Mouse (Mus musculus): ENCODE results near the gene Zfp560. TPM values are rescaled to one million over a fixed set of nuclear protein-coding genes. Genes with fewer than 3 reads are reported as not detected.

Zfp560 gene
- 39.0 and 39.1 TPM in 2 replicates for polyA plus RNA-seq (2015; fragmentation: Nextera tagmentation; extraction: Ambion mirVana)

DNA sequence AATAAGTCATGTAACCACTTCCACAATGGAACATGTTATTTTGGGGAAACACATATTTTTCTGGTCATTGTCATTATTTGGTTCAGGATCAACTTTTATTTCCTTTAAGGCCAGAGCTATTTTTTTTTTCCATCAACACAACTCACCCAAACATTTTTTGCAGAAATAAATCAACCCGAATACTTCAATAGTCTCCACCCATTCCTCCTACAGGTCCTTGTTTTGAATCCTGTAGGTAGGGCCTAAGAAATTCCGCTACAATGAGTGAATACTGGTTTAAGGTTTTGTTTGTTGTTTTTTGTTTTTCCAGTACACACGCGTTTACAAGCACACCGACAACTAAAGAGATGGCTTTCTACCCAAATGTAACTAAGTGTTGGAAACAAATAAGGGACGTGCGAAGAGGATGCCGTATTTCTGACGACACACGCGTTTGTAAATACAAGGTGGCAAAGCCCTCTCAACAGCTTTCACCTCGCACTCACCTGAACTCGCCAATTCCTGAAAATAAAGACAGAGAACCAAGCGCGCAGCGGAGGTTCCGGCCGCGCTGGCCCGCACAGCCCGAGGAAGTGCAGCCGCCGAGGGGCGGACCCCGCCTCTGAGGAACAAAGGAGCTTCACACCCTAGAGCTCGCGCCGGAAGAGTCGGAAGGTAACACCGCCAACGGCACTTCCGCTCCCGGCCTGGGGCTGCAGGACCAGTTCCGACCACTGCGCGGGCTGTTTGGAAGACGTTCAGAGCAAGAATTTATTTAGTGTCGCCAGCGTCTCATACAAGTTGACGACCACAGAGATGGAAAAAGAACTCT lies at the start of gene Zfp560:
Zfp560 (minus strand) TSS at position 646 of the 811 bp plus-strand sequence.
- Histone ChIP-seq H3K9ac (ENCODE audit: low read length) (peak within 1 kb of the TSS; percentile 76), H3K9me3 (ENCODE audit: control insufficient read depth, low read length) (no peaks in the 10 kb centered on the region), H3K4me2 (replicated peaks; ENCODE audit: low read depth) (peak within 1 kb of the TSS; percentile 87), H3K36me3 (ENCODE audit: control insufficient read depth, insufficient read depth, low read length) (no peaks in the 10 kb centered on the region), H3K27ac (replicated peaks) (peak within 1 kb of the TSS; percentile 74), H3K27me3 (ENCODE audit: control insufficient read depth, insufficient read depth, low read length) (no peaks in the 10 kb centered on the region), H3K4me1 (replicated peaks; ENCODE audit: control insufficient read depth, insufficient read depth) (no peaks in the 10 kb centered on the region), H3K4me3 (ENCODE audit: low read depth, low read length) (peak within 1 kb of the TSS; percentile 69)
- TF ChIP-seq CTCF (IDR thresholded peaks at IDR 0.05; ENCODE audit: low read depth) (peak; percentile 75), EP300 (optimal IDR thresholded peaks at IDR 0.05) (no peak)
- WGBS: 2% methylated on average over 40 of the region's 40 CpGs
- ATAC-seq (ENCODE audit: low FRiP score, low TSS enrichment) (peak; percentile 100), DNase-seq (ENCODE audit: low spot score) (peak; percentile 95)

DNA sequence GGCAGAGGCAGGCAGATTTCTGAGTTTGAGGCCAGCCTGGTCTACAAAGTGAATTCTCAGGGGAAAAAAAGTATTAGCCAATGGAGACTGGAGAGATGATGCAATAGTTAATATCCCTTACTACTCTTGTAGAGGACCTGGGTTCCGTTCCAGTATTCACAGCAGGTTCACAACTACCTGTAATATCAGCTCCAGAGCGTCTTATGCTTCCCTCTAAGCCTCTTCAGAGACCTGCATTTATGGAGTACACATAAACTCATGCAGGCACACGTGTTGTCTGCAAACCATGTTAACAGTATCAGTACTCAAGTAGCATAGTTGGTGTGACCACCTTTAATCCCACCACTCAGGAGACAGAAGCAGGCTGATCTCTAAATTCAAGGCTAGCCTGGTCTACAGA lies 45.0 kb upstream of the Zfp560 start:
- TF ChIP-seq CTCF (IDR thresholded peaks at IDR 0.05; ENCODE audit: low read depth): no peak
- no peak for TF ChIP-seq EP300 (optimal IDR thresholded peaks at IDR 0.05)
- H3K4me3 ChIP-seq (ENCODE audit: low read depth, low read length): no peak overlapping the region
- no peak overlapping the region for H3K27ac ChIP-seq (replicated peaks)
- 83% methylated on average over 3 of the region's 3 CpGs for WGBS
- H3K36me3 ChIP-seq (ENCODE audit: control insufficient read depth, insufficient read depth, low read length): no peaks in the 10 kb centered on the region
- no peak overlapping the region for H3K4me2 ChIP-seq (replicated peaks; ENCODE audit: low read depth)
- no peak overlapping the region for H3K9ac ChIP-seq (ENCODE audit: low read length)
- no peak for ATAC-seq (ENCODE audit: low FRiP score, low TSS enrichment)
- no peaks in the 10 kb centered on the region for H3K4me1 ChIP-seq (replicated peaks; ENCODE audit: control insufficient read depth, insufficient read depth)
- H3K9me3 ChIP-seq (ENCODE audit: control insufficient read depth, low read length): no peaks in the 10 kb centered on the region
- no peaks in the 10 kb centered on the region for H3K27me3 ChIP-seq (ENCODE audit: control insufficient read depth, insufficient read depth, low read length)
- DNase-seq (ENCODE audit: low spot score): no peak

DNA sequence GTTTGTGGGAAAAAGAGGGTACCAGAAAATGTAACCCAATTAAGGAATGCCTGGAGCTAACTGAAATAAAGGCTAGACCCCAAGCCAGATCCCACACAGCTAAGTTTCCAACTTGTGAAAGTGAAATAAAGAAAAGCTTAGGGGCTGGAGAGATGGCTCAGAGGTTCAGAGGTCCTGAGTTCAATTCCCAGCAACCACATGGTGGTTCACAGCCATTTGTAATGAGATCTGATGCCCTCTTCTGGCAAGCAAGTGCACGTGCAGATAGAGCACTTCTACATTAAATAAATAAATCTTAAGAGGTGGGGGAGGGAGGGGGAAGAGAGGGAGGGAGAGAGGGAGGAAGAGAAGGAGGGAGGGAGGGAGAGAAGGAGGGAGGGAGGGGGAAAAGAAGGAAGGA lies 26.5 kb upstream of the Zfp560 start:
- H3K4me1 ChIP-seq (replicated peaks; ENCODE audit: control insufficient read depth, insufficient read depth): no peaks in the 10 kb centered on the region
- H3K4me3 ChIP-seq (ENCODE audit: low read depth, low read length): no peak overlapping the region
- TF ChIP-seq CTCF (IDR thresholded peaks at IDR 0.05; ENCODE audit: low read depth): no peak
- TF ChIP-seq EP300 (optimal IDR thresholded peaks at IDR 0.05): no peak
- H3K9ac ChIP-seq (ENCODE audit: low read length): no peak overlapping the region
- no peak overlapping the region for H3K27ac ChIP-seq (replicated peaks)
- H3K27me3 ChIP-seq (ENCODE audit: control insufficient read depth, insufficient read depth, low read length): no peaks in the 10 kb centered on the region
- WGBS: 17% methylated on average over 1 of the region's 1 CpGs
- ATAC-seq (ENCODE audit: low FRiP score, low TSS enrichment) (no peak), DNase-seq (ENCODE audit: low spot score) (no peak)
- no peak overlapping the region for H3K4me2 ChIP-seq (replicated peaks; ENCODE audit: low read depth)
- no peaks in the 10 kb centered on the region for H3K9me3 ChIP-seq (ENCODE audit: control insufficient read depth, low read length)
- no peaks in the 10 kb centered on the region for H3K36me3 ChIP-seq (ENCODE audit: control insufficient read depth, insufficient read depth, low read length)

DNA sequence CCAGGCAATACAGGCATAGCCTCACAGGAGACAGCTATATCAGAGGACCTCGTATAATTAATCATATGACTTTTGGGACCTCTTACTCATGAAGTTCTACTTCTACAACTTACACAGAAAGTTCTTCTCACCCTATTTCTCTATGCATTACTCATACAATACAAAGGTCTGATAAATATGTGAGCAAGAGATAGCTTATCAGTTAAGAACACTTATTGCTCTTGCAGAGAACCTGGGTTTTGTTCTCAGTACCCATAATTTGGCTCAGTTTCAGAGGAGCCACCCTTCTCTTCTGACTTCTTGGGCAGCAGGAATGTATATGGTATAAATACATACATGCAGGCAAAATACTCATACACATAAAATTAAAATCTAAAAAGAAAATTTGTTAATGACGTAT lies 24.3 kb upstream of the Zfp560 start:
- TF ChIP-seq CTCF (IDR thresholded peaks at IDR 0.05; ENCODE audit: low read depth) (no peak), EP300 (optimal IDR thresholded peaks at IDR 0.05) (no peak)
- ATAC-seq (ENCODE audit: low FRiP score, low TSS enrichment): no peak
- WGBS: 73% methylated on average over 2 of the region's 2 CpGs

GRCm38 (mm10) chr9:20385343-20385703 lies 346 bp upstream of the Zfp560 start:
- WGBS: 13% methylated on average over 16 of the region's 16 CpGs
- Histone ChIP-seq H3K27me3 (ENCODE audit: control insufficient read depth, insufficient read depth, low read length) (no peaks in the 10 kb centered on the region), H3K4me3 (ENCODE audit: low read depth, low read length) (peak overlapping the region; percentile 69), H3K4me1 (replicated peaks; ENCODE audit: control insufficient read depth, insufficient read depth) (no peaks in the 10 kb centered on the region), H3K27ac (replicated peaks) (peak overlapping the region; percentile 74), H3K9ac (ENCODE audit: low read length) (peak overlapping the region; percentile 73), H3K4me2 (replicated peaks; ENCODE audit: low read depth) (peak overlapping the region; percentile 87), H3K9me3 (ENCODE audit: control insufficient read depth, low read length) (no peaks in the 10 kb centered on the region), H3K36me3 (ENCODE audit: control insufficient read depth, insufficient read depth, low read length) (no peaks in the 10 kb centered on the region)
- ATAC-seq (ENCODE audit: low FRiP score, low TSS enrichment) (peak; percentile 67), DNase-seq (ENCODE audit: low spot score) (no peak)
- no peak for TF ChIP-seq CTCF (IDR thresholded peaks at IDR 0.05; ENCODE audit: low read depth)
- TF ChIP-seq EP300 (optimal IDR thresholded peaks at IDR 0.05): no peak

More for the DNA sequence above, 24.3 kb upstream of the Zfp560 start:
- Histone ChIP-seq H3K4me2 (replicated peaks; ENCODE audit: low read depth) (no peak overlapping the region), H3K9ac (ENCODE audit: low read length) (no peak overlapping the region), H3K4me1 (replicated peaks; ENCODE audit: control insufficient read depth, insufficient read depth) (no peaks in the 10 kb centered on the region), H3K9me3 (ENCODE audit: control insufficient read depth, low read length) (no peaks in the 10 kb centered on the region), H3K4me3 (ENCODE audit: low read depth, low read length) (no peak overlapping the region), H3K27me3 (ENCODE audit: control insufficient read depth, insufficient read depth, low read length) (no peaks in the 10 kb centered on the region), H3K27ac (replicated peaks) (no peak overlapping the region), H3K36me3 (ENCODE audit: control insufficient read depth, insufficient read depth, low read length) (no peaks in the 10 kb centered on the region)
- no peak for DNase-seq (ENCODE audit: low spot score)

DNA sequence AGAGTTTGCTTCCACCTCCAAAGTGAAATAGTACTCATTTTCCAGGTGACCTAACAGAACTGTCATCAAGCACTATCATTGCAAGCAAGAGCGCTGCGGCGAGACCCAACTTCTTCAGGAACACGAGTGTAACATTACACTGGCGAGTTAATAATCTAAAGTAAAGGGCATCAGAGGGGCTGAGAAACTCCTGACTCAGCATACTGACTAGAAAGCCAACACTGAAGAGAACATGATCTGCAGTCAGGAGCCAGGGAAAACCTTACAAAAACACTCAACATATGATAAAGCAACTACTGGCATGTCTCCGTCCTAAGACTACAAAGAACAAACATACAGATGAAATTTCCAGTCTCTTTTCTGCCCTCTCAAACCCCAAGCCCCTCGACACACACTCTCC lies 1.3 kb downstream of the Zfp560 start:
- Histone ChIP-seq H3K27me3 (ENCODE audit: control insufficient read depth, insufficient read depth, low read length) (no peaks in the 10 kb centered on the region), H3K9ac (ENCODE audit: low read length) (no peak overlapping the region), H3K27ac (replicated peaks) (no peak overlapping the region), H3K4me3 (ENCODE audit: low read depth, low read length) (no peak overlapping the region), H3K36me3 (ENCODE audit: control insufficient read depth, insufficient read depth, low read length) (no peaks in the 10 kb centered on the region), H3K4me1 (replicated peaks; ENCODE audit: control insufficient read depth, insufficient read depth) (no peaks in the 10 kb centered on the region), H3K9me3 (ENCODE audit: control insufficient read depth, low read length) (no peaks in the 10 kb centered on the region), H3K4me2 (replicated peaks; ENCODE audit: low read depth) (no peak overlapping the region)
- DNase-seq (ENCODE audit: low spot score): no peak
- WGBS: 84% methylated on average over 7 of the region's 7 CpGs
- ATAC-seq (ENCODE audit: low FRiP score, low TSS enrichment): no peak
- TF ChIP-seq EP300 (optimal IDR thresholded peaks at IDR 0.05) (no peak), CTCF (IDR thresholded peaks at IDR 0.05; ENCODE audit: low read depth) (no peak)
